Mouse (Mus musculus) liver, postnatal 0 days (tissue): Measurements from ENCODE around the gene Fbxw10.

Source experiments
- CTCF ChIP-seq: sonication (generic); IDR thresholded peaks from 2 replicates; pipeline ENCODE4 v1.5.1; 2016; ENCODE audit warnings: antibody characterized with exemption, low read depth
- EP300 ChIP-seq: IDR thresholded peaks from 2 replicates; pipeline ENCODE4 v1.6.1; 2016; ENCODE audit warnings: antibody characterized with exemption, low read depth, mild to moderate bottlenecking

GRCm38 (mm10) chr11:62827135-62827534, 19.7 kb upstream of the Fbxw10 start:
- TF ChIP-seq CTCF (no peak), EP300 (no peak)
